35 mouse cellular contexts compared by ENCODE assay signal in the genomic region with DNA sequence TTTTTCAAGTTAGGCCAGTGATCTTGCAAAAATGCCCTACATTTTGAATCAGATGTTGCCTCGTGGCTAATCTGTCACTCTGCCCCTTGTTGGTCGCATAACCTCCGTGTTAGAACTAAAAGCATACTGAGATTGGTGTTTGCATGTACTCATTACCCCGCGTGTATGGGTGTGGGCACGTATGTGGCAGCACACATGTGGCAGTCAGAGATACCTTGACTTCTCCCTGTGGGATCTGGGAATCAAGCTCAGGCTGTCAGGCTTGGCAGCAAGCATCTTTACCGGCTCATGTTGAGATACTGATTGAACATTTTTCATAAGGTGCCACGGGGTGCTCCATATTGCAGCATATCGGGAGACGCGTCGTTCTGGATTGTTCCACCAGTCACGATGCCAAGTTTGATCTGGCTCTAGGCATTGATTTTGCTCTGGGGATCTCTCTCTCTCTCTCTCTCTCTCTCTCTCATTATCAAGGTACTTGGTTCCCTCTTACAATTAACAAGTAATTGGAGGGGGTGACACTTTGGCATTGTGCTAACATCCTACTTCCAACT. TPM values are rescaled to one million over a fixed set of nuclear protein-coding genes. Genes with fewer than 3 reads are reported as not detected.
DNase-seq lines count a peak whose midpoint lies in the region; TF ChIP-seq lines count a peak whose summit lies in the region.
"Had no signal": no experiment of that assay in that cellular context is flagged by ENCODE, and none has a peak within 500 bp of the region (broad histone marks: within the 10 kb centered on the region; RNA-seq: fewer than 3 reads in every experiment).

No protein-coding gene starts in this region.

- WGBS in thymus, adult 2 months, result 87% methylated on average over 13 of the region's 13 CpGs

- peak overlapping the region; percentile 9; the same call in 1 of the 2 replicates for H3K4me3 ChIP-seq in thymus, adult 2 months (ENCODE audit: control insufficient read depth, insufficient read depth, low read length)
- H3K4me3 ChIP-seq: embryonic facial prominence, embryonic 13.5 days; heart, embryonic 12.5 days; limb, embryonic 13.5 days; megakaryocyte, embryonic 14.5 days; midbrain, embryonic 12.5 days; stomach, embryonic 15.5 days had no signal

- TF ChIP-seq POLR2A in thymus, adult 2 months (IDR thresholded peaks at IDR 0.05; ENCODE audit: control insufficient read depth, extremely low read depth, insufficient read depth, low read length, poor library complexity), result no peak

- H3K27ac ChIP-seq in thymus, adult 2 months (ENCODE audit: control insufficient read depth, insufficient read depth, low read length), result no peak overlapping the region
- H3K27ac ChIP-seq: embryonic facial prominence, embryonic 13.5 days; hindbrain, embryonic 14.5 days; limb, embryonic 13.5 days; midbrain, embryonic 12.5 days; stomach, embryonic 15.5 days had no signal

- H3K4me1 ChIP-seq in thymus, adult 2 months (replicated peaks; ENCODE audit: control insufficient read depth, insufficient read depth, low read length), result peaks cover 34% of the 10 kb centered on the region
- H3K4me1 ChIP-seq: stomach, embryonic 15.5 days had no signal

- no peaks in the 10 kb centered on the region for H3K27me3 ChIP-seq in thymus, adult 2 months (ENCODE audit: control insufficient read depth, insufficient read depth, low read length)

- H3K36me3 ChIP-seq in thymus, adult 2 months (ENCODE audit: control insufficient read depth, insufficient read depth, low read length), result peaks cover 15% of the 10 kb centered on the region
- H3K36me3 ChIP-seq: embryonic facial prominence, embryonic 13.5 days; heart, embryonic 12.5 days; limb, embryonic 13.5 days; midbrain, embryonic 12.5 days; stomach, embryonic 15.5 days had no signal

- intact Hi-C loops in heart, postnatal 25 days (cut with DNase I), result no loop called here

- peak; percentile 40 to 53 for DNase-seq in cerebellum, postnatal 10 days
- DNase-seq in cerebellum, postnatal 36 days, result no peak
- DNase-seq in heart, adult 11 months, result peak; percentile 74
- no peak for DNase-seq in heart, postnatal 25 days (ENCODE audit: low spot score)
- DNase-seq in thymus, adult 2 months, result no peak
- no peak for DNase-seq in thymus, postnatal 0 days (ENCODE audit: low spot score)
- DNase-seq in naive thymus-derived CD4-positive, alpha-beta T cell, adult 2 months (ENCODE audit: low read depth), result peak; percentile 67
- no peak for DNase-seq in MN1 (ENCODE audit: low spot score)
- DNase-seq: adrenal gland, postnatal 25 days; cerebellum, adult 8-10 months; gastrocnemius, postnatal 10 days; kidney, adult 11 months; kidney, postnatal 14 days; lung, postnatal 4 days; thymus, postnatal 25 days had no signal

- TF ChIP-seq CTCF in thymus, adult 2 months (IDR thresholded peaks at IDR 0.05; ENCODE audit: borderline replicate concordance, control insufficient read depth, extremely low read depth, insufficient read depth, low read length, poor library complexity), result no peak

RNA-seq across cellular contexts. Expression of gene Grap2, which starts 3.5 kb away (rescaled TPM):
- total RNA-seq in heart, postnatal 25 days (2021), result 1 to 10 TPM; 1.0 to 1.6 TPM
- polyA plus RNA-seq in thymus, adult 2 months (2012; rRNA removed), result 139 and 162 TPM in 2 replicates
- 90.8 and 112 TPM in 2 replicates for polyA plus RNA-seq in thymus, postnatal 0 days (2015; fragmentation: Nextera tagmentation; extraction: Ambion mirVana)

RNA-seq across cellular contexts. Expression of gene Enthd1, which starts 10.9 kb away (rescaled TPM):
- not detected for total RNA-seq in heart, postnatal 25 days (2021)
- polyA plus RNA-seq in thymus, adult 2 months (2012; rRNA removed), result 0.09 TPM in 2 replicates
- 0.17 and 0.33 TPM in 2 replicates for polyA plus RNA-seq in thymus, postnatal 0 days (2015; fragmentation: Nextera tagmentation; extraction: Ambion mirVana)
- total RNA-seq: adrenal gland, postnatal 25 days; common myeloid progenitor, adult 5-6 weeks; gastrocnemius, postnatal 10 days; hematopoietic stem cell, adult 5-6 weeks; layer of hippocampus, adult 18-20 months; left cerebral cortex, adult 8-10 months; left cerebral cortex, postnatal 36 days; MEL had no signal
- polyA plus RNA-seq: embryonic facial prominence, embryonic 13.5 days; forebrain, embryonic 11.5 days; heart, embryonic 12.5 days; heart, postnatal 0 days; hindbrain, embryonic 14.5 days; kidney, embryonic 14.5 days; limb, embryonic 13.5 days; liver, embryonic 11.5 days; liver, embryonic 16.5 days; lung, embryonic 16.5 days; midbrain, embryonic 12.5 days; neural tube, embryonic 14.5 days; stomach, embryonic 15.5 days had no signal

Comparison
In these comparisons a context has a peak if more than half of its experiments do, and no peak if none do; other contexts are left out.
1. DNase-seq: peak in cerebellum, postnatal 10 days (2 of 2), heart, adult 11 months (single experiment) and naive thymus-derived CD4-positive, alpha-beta T cell, adult 2 months (single experiment); none in cerebellum, postnatal 36 days (0 of 2), heart, postnatal 25 days (single experiment), thymus, adult 2 months (single experiment), thymus, postnatal 0 days (single experiment) and MN1 (single experiment).